Mouse (Mus musculus) heart, postnatal 4 days (tissue): ENCODE measurements around the gene Zdhhc12. TPM values are rescaled to one million over a fixed set of nuclear protein-coding genes. Genes with fewer than 3 reads are reported as not detected.
"Not testable (repeated sequence)": the region's sequence is repeated elsewhere in the genome, so short reads cannot be mapped to it uniquely, and the experiment has no call there.

Experiments used
- DNase-seq: peaks from one replicate; pipeline ENCODE4 v3.0.0; 2021
- total RNA-seq, 2 experiments: library from RNA; stranded (reverse); gene quantifications; 2 replicates each; pipeline ENCODE4 v1.2.3; 2021

The Zdhhc12 gene
- 10 to 100 TPM in 1 of 2 experiments, 1 to 10 TPM in 1; 7.8 to 10.6 TPM for total RNA-seq

DNA sequence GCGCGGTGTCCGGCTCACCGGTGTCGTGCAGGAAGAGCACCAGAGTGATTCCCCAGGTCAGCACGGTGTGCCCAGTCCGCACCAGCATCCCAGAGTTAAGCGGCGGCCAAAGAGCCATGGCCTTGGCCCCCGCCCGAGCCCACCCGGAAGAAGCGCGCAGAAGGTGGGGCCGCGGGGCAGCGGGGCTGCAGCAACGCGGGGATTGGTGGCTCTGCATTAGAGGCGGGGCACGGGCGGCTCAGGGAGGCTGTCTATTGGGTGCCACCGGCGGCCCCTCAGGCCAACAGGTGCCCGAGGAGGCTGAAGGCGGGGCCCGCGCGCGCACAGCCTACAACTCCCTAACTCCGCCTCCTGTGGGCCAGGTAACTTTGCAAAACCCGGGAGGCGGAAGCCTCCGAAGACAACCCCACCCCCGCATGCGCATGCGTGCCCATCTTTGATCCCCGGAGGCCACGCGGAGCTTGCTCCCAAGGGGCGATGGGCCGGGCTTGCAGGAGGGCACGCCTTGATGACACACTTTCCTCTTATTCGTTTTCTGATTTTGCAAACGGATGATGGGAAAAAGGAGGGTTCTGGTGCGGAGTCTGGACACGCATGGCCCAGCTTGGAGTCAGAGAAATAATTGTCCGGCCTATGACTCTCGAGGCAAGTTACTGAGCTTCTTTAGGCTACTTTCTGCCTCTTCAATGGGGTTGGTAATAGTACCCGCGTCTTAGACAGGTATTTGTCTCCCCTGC is at the start of gene Zdhhc12:
Gene Zdhhc12, minus strand, starts transcription at position 178 of the 737 bp plus-strand sequence.
- DNase-seq, result peak; percentile 92

DNA sequence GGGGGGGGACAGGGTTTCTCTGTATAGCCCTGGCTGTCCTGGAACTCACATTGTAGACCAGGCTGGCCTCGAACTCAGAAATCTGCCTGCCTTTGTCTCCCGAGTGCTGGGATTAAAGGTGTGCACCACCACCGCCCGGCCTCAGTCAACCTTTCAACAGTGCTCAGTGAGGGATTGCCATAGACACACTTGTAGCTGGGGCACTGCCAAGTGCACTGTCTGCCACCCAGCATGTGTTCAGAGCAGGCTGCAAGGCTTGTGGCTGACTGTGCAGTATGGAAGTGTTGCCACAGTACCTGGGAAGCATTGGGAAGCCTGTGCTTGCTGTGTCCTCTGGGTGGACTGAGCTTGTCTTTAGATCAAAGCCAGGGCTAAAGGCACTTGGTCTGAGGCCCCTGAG is 46.6 kb upstream of the Zdhhc12 start:
- DNase-seq, result not testable (repeated sequence)

DNA sequence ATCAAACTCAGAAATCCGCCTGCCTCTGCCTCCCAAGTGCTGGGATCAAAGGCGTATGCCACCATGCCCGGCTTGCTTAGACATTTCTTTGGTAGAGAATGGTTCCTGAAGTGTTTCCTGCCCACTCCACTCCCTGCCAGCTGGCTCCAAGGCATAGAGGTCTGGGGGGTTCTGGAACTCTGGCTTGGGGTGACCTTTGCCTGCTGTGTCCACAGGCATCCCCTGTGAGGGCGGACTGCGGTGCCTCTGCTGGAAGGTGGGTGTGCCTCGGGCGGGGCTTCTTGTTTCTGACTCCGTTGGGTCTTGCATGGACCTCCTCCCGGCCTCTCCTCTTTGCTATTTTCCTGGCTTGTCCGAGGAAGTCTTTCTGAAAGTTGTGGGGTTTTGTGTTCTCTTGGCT is 43.0 kb upstream of the Zdhhc12 start:
- DNase-seq, result no peak

DNA sequence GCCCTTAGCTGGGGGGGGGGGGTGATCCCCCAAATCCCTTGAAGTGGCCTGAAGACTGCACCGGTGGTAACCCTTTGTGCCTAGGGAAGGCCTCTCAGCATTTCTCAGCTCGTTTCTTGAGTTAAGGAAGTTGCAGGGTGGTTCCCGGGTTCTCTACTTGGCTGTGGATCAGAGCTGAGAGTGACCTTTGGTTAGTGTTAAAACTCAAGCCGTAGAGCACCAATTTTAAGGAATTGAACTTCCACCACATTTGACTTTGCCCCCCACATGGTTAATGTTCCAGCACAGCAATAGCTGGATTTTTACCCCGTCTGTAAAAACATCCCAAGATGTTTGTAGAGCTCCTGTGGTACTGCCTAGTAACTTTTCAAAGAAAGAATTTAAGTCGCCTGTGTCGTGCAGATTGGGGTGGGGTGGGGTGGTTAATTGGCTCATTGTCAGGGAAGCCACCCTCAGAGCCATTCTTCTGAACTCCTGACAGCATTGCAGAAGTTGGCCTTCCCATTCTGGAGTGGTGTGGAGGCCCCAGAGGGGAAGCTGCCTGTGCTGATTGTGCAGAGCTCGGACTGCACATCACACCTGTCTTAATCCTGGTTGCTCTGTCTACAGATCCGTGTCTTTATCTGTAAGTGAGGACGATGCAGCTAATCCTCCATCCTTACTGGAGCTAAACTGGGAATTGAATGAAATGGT is 41.6 kb upstream of the Zdhhc12 start:
- no peak for DNase-seq

DNA sequence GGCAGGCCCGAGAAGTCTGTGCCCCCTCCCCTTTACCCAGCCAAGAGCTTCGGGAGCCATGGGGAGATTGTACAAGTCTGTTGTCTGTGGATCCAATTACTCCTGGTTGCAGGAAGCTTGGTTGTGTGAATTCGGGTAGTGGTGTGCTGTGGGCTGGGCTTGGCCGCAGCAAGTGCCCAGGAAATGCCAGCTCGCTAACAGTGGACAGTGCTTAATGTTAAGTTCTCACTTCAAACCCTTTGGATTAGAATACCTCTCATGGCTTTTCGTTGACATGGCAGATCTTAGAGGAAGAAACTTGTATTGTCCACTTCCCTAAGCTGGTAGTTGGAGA is 40.9 kb upstream of the Zdhhc12 start:
- DNase-seq, result no peak

DNA sequence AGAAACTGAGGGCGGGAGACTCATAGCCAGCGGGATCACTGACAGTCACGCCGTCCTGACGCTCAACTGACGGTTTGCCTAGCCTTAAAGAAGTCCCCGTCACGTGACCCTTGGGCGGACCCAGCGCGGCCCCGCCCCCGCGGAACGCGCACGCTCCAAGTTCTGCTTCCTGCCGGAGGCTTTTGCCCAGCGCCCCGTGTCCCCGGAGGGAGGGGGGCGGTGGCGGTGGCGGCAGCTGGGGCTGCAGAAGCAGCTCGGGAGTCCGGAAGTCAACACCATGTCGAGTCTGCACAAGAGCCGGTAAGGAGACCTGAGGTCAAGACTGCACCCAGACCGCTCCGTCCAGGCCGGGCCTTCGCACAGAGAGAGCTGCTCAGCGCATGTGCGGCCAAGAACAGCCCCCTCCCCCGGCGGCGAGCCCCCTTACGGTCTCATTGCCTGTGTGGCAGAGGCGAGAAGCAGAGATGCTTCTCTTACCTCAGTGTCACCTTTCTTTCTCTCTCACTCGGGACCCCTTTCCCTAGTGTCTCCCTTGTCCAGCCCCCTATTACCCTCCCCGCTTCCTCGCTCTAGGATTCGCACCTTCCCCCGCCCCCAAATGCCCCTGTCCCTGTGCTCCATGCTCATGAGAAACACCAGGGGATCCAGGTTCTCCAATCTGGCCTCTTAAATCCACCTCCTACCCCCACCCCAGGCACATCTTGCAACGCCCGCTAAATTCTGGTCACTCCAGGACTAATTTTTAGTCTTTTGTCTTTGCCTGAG is 40.3 kb upstream of the Zdhhc12 start, which contains the start of gene Tbc1d13:
Gene Tbc1d13, plus strand, starts transcription at position 134 of the 765 bp plus-strand sequence.
- DNase-seq, result peak; percentile 99

DNA sequence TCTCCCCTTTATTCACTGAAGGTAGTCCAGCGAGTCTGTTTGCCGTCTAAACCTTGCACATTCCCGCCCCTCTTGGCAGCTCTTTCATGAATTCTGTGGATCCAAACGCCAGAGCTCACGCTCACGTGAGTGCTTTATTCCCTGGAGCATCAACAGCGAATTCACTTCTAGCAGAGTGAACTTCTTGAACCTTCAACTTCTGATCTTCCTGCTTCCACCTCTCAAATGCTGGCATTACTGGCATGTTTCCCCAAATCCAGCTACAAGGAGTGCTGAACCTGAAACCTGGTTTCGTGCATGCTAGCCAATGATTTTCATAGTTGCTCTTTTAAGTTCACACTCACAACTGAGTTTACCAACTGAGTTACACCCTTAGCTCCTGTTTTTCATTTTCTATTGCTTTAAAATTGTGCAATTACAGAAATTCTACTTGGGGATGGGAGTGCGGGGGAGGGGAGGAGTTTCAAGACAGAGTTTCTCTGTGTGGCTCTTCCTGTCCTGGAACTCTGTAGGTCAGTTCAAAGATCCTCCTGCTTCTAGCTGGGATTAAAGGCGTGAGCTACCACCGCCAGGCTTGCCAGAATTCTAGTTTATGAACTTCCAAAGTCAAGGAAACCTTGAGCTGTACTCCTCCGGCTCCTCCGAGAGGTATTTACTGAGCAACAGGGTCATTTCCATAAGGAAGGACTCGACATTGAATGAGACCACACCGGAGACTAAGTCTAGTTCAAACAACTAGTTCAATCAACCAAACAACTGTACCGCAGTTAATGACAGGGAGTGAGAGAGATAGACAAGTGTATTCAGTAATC is 39.6 kb upstream of the Zdhhc12 start:
- peak; percentile 44 for DNase-seq

DNA sequence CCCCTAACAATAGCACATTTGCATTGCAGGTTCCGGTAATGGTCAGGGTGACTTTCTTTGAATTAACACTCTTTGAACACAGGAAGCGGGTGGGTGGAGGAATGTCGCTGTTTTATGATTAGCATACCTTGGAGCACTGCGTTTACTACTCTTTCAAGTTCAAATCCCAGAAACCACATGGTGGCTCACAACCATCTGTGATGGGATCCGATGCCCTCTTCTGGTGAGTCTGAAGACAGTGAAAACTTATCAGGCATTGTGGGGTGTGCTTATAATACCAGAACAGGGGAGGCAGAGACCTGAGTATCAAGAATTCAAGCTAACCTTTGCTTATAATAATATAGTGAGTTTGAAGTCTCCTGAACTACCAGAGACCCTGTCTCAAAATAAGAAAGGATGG is 37.8 kb upstream of the Zdhhc12 start:
- not testable (repeated sequence) for DNase-seq

DNA sequence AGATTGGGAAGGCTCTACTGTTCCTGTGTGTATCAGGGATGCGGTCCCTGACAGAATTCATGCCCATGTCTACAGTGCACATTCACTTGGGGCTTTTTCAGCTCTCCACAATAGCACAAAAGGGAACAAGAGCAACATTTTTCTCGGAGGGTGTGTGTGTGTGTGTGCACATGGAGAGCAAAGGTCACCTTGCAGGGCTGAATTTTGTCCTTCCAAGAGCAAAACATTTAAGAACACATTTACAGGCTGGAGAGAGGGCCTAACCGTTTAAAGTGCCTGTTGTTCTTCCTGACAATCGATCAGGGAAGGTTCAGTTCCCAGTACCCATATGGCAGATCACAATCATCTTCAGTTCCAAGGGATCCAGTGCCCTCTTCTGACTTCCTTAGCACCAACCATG is 36.7 kb upstream of the Zdhhc12 start:
- no peak for DNase-seq

DNA sequence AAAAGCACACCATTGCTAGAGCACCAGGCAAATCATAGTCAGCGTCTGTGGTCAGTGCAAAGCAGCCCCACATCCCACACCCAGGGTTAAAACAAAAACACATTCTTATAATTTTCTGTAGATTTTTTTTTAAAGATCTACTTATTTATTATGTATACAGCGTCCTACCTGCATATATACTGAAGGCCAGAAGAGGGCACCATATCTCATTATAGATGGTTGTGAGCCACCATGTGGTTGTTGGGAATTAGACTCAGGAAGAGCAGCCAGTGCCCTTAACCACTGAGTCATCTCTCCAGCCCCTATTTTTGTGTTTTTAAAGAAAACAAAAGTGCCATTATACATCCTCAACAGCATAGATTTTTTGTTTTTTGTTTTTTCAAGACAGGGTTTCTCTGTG is 35.3 kb upstream of the Zdhhc12 start:
- DNase-seq, result no peak

DNA sequence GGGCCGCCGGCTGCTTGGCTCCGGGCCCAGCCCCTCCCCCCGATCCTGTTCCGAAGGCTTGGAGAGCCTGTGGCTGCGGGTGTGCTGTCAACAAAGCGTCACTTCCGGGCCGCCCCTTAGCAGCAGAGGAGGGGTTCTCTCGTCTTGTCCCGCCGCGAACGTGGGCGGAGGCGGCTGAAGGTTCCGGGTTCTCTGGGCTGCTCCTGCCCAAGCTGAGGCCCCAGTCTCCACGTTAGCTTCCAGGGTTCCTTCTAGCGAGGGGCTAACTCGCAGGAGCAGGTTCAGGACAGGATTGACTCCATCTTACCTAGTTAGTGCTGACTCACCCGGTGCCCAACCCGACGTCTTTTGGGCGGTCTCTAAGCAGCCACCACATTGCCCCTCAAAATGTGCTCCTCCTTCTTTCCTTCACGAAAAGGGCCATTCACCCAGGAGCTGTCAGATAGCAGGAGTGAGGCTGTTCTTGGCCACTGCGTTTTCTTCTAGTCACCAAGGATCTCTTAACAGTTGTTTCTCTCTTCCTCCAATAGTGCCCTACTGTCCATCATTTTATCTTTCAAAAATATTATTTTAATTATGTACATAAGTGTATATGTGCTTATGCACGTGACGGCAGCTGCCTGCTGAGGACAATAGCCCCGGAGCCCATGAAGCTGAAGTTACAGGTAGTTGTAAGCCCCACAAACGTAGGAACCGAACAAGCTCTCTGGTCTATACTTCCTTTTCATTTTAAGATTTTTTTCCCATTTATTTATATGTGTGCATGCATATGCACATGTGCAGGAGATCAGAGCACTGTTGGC is 31.2 kb upstream of the Zdhhc12 start, which contains the start of gene Zer1:
Gene Zer1, minus strand, starts transcription at position 114 of the 803 bp plus-strand sequence.
- DNase-seq, result peak; percentile 97

DNA sequence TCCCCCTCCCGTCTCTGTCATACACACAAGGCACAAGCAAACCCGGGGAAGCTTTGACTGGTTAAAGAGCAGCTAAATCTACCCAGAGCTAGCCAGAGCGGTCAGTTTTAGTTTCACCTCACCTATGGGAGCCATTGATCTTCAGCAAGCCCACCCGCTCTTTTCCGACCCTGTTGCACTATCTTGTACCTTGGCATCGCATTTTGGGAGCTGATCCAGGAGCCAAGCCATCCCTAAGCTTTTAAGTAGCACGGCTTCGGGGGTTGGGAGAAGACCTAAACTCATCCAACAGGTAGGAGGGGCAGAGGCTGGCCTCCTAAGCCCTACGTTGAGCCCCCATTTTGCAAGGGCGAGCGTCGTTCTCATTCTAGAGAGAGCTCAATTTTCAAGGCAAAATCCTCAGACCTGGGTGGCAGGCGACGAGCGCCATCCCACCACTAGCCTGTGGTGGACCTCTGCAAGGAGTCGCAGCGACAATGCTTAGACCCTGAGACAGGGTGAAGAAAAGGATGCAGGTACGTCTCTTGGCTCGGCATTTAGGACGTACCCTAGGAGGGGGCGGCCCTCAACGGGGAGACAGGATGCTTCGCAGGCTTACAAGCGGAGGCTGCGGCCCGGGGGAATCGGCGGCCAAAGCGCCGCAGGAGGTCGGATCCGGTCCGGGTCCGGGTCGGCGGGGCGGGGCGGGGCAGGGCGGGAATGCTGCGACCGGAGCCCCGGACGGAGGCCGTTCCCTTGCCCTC is 30.5 kb upstream of the Zdhhc12 start:
- no peak for DNase-seq

DNA sequence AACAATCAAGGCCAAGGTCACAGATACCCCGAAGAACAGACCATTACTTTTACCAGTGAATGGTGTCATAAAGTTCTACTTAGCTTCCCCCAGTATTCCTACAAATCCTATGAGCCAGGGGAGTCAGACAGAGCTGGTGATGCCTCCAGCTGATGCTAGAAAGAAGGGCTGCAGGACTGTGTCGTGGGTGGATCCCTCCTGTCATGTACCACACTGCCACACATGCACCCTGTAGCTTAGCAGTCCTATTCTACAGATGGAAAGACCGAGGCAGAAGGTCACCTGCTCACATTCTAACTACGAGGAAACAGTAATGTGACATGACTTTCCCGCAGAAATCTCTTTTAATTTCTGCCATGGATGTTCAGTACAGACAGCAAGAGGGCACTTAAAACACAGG is 29.3 kb upstream of the Zdhhc12 start:
- DNase-seq, result no peak

DNA sequence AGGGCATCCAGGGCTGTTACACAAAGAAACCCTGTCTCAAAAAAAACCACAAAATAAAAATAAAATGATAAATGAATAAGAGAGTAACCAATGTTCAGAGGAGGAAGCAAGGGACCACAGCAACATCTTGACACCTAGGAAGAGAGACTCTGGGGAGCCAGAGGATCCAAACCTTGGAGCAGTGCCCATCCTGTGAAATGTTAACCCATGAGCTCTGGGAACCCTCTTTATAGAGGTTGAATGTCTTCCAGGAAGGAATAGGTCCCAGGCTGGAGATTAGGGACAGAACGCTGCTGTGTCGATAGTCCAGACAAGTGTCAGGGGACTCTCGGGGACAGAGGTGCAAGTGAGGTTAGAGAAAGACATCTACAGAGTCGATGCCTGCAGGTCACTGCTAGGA is 26.8 kb upstream of the Zdhhc12 start:
- DNase-seq, result no peak

DNA sequence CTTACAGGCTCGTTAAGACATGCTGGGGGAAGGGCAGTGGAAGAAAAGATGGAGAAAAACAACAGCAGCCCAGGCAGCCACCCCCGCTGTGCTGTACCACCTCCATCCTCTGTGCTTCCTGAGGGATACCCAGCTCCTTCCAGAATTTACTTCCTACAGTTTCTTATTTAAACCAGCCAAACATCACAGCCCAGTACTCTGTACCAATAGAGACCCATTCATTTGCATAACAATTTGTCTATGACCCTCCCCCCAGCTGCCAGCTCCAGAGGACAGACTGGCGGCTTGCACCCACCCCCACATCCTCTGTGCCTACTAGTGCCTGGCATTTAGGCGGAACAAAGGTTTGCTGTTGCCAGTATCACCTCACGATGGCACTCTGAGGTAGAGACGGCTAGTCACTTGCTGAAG is 26.2 kb upstream of the Zdhhc12 start:
- no peak for DNase-seq

DNA sequence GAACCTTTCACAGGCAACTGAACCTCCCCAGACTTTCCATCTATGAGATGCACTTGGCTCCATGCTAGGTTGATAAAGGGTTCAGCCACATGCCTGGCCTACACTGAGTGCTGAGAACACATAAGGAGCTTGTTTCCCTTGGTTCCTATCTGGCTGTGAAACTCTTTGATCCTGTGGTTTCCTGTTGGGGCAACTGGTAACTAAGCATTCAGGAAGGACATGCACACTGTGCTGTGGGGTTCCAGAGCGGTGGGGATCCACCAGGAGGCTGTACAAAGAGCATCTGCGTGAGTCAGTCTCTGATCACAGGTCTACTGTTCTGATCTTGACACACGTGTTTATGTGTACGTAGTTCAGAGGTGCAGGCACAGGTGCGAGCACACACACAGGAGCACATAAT is 19.1 kb upstream of the Zdhhc12 start:
- DNase-seq, result no peak

DNA sequence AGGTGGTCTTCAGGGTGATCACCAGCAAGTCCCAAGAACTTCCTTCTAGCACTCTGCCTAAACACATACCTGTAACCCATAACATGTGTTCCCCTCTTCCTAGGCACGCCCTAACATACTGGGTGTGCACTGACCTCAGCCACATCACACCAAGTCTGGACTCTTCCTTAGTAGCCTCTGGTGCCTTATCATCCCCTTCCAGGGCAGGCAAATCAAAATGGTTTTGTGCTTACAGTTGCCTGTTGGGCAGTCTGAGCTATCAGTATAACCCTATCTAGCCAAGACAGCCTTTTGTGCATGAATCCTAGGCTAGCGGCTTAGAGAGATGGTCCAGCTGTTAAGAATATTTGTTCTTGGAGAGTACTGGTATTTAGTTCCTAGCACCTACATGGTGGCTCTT is 18.1 kb upstream of the Zdhhc12 start:
- DNase-seq, result no peak

DNA sequence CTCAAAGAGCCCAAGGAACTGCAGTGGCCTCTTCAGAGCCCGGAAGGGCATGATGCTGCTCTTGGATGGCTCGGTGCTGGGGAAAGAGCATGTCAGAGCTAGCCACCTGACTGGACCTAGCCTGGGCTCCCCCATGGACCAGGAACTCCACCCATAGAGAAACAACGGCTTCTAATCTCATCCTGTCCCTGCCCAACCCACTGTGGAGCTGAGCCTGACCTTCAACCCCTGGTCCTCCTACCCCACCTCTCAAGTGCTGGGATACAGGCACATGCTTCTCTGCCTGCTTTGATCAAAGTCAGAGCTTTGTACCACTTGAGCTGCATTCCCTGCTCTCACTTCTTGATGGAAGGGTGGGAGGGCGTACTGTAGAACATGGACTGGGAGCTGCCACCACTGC is 14.8 kb upstream of the Zdhhc12 start:
- no peak for DNase-seq

DNA sequence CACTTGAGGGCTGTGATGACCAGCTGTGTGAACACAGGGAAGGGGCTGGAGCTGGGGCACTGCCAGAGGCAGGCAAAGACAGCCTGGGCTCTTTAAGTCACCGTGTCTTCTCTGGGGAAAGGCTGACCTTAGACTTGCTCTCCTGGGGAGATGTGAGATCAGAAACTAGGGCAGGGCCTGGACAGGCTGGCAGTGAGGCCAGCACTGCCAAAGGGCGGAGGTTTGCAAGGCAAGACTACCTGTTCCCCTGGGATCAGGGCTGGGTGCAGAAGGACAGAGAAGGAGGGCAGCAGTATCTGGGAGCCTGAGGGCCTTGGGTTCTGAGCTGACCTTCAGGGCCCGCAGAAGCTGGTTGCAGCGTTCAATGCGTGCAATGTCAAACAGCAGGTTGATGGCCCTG is 14.2 kb upstream of the Zdhhc12 start:
- DNase-seq, result no peak

DNA sequence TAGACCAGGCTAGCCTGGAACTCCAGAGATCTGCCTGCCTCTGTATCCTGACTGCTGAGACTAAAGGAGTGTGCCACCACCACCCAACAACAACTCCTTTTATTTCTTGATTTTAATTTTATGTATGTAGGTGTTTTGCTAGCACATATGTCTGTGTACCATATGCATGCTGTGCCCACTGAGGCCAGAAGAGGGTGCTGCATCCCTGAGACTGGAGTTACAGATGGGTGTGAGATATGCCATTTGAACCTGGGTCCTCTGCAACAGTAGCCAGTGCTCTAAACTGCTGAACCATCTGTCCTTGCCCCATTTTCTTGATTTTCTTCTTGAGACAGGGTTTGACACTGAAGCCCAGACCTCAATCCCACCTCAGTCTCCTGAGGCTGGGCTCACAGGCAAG is 12.9 kb upstream of the Zdhhc12 start:
- peak; percentile 61 for DNase-seq

DNA sequence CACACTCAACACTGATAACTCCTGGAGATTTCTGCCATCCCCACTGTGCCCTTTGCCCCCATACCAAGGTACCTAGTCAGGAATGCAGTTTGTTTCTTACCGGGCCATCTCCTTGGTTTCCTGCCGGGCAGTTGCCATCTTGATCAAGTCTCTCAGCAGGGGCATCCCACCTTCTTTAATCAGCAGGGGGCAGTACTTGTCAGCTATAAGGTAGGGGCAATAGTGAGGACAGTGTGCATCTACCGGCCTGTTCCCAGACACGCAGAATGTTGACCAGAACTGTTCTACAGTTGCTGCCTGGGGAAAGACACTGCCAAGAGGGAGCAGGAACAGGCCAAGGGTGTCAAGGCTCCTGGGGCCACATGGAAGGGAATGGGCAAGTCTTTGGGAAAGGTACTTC is 6.8 kb upstream of the Zdhhc12 start:
- no peak for DNase-seq
